Mouse (Mus musculus): ENCODE results near the gene Myo1e. TPM values are rescaled to one million over a fixed set of nuclear protein-coding genes. Genes with fewer than 3 reads are reported as not detected.

The Myo1e gene
- polyA plus RNA-seq, 1 experiment from 2014 or later: 10.5 TPM

DNA sequence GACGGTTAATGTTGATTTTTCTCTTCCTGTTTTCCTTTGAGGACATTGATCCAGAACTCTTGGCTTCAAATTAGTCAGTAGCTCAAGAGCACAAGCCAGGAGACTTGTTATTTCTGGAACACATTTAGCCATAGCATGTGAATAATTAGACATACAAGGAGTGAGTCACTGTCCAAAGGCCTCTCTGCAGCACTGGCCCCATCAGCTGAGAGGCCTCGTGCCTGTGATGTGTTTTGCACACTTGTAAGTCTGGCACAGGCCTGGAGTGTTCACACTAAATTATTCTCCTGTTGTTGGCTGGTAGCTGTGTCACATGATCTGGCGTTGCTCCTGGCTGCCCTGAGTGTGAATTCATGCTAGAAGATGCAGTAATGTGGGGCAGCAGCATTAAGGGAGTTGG is 111.5 kb downstream of the Myo1e start:
- no peak overlapping the region for H3K9ac ChIP-seq (ENCODE audit: low read length)
- H3K27me3 ChIP-seq (ENCODE audit: control insufficient read depth, insufficient read depth, low read length): no peaks in the 10 kb centered on the region
- DNase-seq (ENCODE audit: low spot score): no peak
- no peaks in the 10 kb centered on the region; the same call in 1 of the 2 replicates for H3K4me1 ChIP-seq (replicated peaks; ENCODE audit: control insufficient read depth, insufficient read depth, low read length)
- no peak overlapping the region for H3K4me2 ChIP-seq (ENCODE audit: low read depth, low read length, severe bottlenecking)
- H3K36me3 ChIP-seq (ENCODE audit: control insufficient read depth, insufficient read depth, low read length): no peaks in the 10 kb centered on the region
- ATAC-seq (replicated peaks; ENCODE audit: low FRiP score): no peak
- no peak overlapping the region for H3K27ac ChIP-seq (ENCODE audit: low read depth, low read length)
- WGBS: 84% methylated on average over 3 of the region's 3 CpGs
- no peaks in the 10 kb centered on the region for H3K9me3 ChIP-seq (ENCODE audit: control insufficient read depth, low read length)
- no peak overlapping the region for H3K4me3 ChIP-seq (ENCODE audit: low read depth, low read length)

DNA sequence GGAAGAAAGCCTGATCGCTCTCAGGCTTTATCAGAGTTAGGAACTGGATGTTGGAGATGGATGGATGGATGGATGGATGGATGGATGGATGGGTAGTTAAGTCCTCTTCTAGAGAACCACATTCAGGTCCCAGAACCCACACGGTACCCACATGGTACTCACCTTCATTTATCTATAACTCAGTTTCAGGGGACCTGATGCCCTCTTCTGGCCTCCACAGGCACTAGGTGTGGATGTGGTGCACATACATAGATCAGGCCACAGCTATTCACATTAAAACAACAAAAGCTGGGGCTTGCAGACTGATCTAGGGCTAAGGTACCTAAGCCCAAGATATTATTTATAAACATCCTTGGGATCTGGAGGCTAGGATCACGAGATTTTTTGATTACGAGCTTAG is 117.2 kb downstream of the Myo1e start:
- no peaks in the 10 kb centered on the region for H3K4me1 ChIP-seq (replicated peaks; ENCODE audit: control insufficient read depth, insufficient read depth, low read length)
- H3K27ac ChIP-seq (ENCODE audit: low read depth, low read length): no peak overlapping the region
- H3K36me3 ChIP-seq (ENCODE audit: control insufficient read depth, insufficient read depth, low read length): no peaks in the 10 kb centered on the region
- WGBS: 90% methylated on average over 4 of the region's 4 CpGs
- ATAC-seq (replicated peaks; ENCODE audit: low FRiP score) (no peak), DNase-seq (ENCODE audit: low spot score) (no peak)
- no peak overlapping the region for H3K9ac ChIP-seq (ENCODE audit: low read length)
- no peaks in the 10 kb centered on the region for H3K9me3 ChIP-seq (ENCODE audit: control insufficient read depth, low read length)
- no peaks in the 10 kb centered on the region for H3K27me3 ChIP-seq (ENCODE audit: control insufficient read depth, insufficient read depth, low read length)
- no peak overlapping the region for H3K4me3 ChIP-seq (ENCODE audit: low read depth, low read length)
- no peak overlapping the region for H3K4me2 ChIP-seq (ENCODE audit: low read depth, low read length, severe bottlenecking)

DNA sequence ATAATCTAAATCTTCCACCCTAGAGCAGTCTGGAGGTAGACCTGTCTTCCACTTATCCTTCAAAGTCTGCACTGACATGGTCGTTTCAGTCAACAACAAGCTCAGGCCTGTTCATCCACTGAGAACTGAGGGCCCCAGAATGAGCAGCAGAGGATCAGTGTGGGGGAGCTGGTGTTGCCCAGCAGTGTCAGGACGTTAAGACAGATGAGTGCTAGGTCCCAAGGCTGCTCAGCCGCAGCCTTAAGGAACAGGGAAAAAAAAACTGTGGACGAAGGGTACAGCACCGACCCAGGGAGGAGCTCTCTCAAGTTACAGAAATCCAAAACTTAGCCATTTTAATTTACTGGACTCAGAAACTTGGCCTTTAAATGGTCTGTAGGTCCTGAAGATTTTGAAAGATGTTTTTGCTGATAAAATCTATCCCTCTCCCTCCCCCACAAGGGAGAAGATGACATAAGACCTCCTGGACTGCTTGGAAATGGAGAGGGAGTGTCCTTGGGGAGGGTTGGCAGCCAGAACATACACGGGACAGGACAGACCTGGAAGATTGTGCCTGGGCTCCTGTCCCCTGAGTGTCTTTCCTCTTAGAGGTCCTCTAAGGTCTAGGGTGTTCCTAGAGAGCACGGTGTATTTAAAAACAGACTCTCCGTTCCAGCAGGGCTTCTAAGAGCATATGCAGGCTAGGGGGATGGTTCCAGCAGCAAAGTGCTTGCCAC is 118.9 kb downstream of the Myo1e start:
- Histone ChIP-seq H3K4me1 (replicated peaks; ENCODE audit: control insufficient read depth, insufficient read depth, low read length) (no peaks in the 10 kb centered on the region), H3K4me2 (ENCODE audit: low read depth, low read length, severe bottlenecking) (no peak overlapping the region), H3K36me3 (ENCODE audit: control insufficient read depth, insufficient read depth, low read length) (no peaks in the 10 kb centered on the region), H3K27ac (ENCODE audit: low read depth, low read length) (no peak overlapping the region), H3K4me3 (ENCODE audit: low read depth, low read length) (no peak overlapping the region), H3K9me3 (ENCODE audit: control insufficient read depth, low read length) (no peaks in the 10 kb centered on the region), H3K27me3 (ENCODE audit: control insufficient read depth, insufficient read depth, low read length) (no peaks in the 10 kb centered on the region), H3K9ac (ENCODE audit: low read length) (no peak overlapping the region)
- ATAC-seq (replicated peaks; ENCODE audit: low FRiP score) (no peak), DNase-seq (ENCODE audit: low spot score) (no peak)
- whole genome bisulfite sequencing: 78% methylated on average over 8 of the region's 8 CpGs

DNA sequence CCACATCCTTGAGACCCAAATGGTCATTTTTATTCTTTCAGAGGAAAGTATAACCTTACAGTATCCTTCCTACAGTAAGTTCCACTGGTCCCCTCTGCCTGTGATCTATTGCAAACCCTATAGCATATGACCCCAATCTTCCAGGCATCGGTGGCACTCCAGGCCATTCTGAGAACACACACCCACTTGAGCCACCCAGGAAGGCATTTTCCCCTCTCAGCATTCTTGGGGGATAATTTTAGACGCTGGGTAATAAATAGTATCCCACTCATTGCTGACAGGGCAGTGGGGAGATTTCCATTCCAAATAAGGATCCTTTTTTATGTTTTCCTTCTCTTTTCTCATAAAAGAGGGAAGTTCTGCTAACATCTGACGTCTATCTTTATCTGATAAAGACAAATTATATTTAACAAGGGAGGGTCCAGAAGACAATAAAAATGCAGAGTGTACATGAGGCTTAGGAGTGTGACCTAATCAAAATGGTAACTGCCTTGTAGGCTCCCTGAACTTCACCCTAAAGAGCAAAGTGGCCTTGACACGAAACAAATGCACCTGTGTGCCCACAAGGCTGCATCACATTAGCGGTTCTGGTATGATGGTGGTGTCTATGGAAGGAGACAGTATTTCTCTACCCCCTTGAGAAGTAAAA is 121.2 kb downstream of the Myo1e start:
- Histone ChIP-seq H3K9ac (ENCODE audit: low read length) (no peak overlapping the region), H3K27ac (ENCODE audit: low read depth, low read length) (no peak overlapping the region), H3K27me3 (ENCODE audit: control insufficient read depth, insufficient read depth, low read length) (no peaks in the 10 kb centered on the region), H3K9me3 (ENCODE audit: control insufficient read depth, low read length) (no peaks in the 10 kb centered on the region), H3K4me1 (replicated peaks; ENCODE audit: control insufficient read depth, insufficient read depth, low read length) (no peaks in the 10 kb centered on the region), H3K4me2 (ENCODE audit: low read depth, low read length, severe bottlenecking) (no peak overlapping the region), H3K36me3 (ENCODE audit: control insufficient read depth, insufficient read depth, low read length) (no peaks in the 10 kb centered on the region), H3K4me3 (ENCODE audit: low read depth, low read length) (no peak overlapping the region)
- DNase-seq (ENCODE audit: low spot score) (no peak), ATAC-seq (replicated peaks; ENCODE audit: low FRiP score) (no peak)
- WGBS: 84% methylated on average over 5 of the region's 5 CpGs

DNA sequence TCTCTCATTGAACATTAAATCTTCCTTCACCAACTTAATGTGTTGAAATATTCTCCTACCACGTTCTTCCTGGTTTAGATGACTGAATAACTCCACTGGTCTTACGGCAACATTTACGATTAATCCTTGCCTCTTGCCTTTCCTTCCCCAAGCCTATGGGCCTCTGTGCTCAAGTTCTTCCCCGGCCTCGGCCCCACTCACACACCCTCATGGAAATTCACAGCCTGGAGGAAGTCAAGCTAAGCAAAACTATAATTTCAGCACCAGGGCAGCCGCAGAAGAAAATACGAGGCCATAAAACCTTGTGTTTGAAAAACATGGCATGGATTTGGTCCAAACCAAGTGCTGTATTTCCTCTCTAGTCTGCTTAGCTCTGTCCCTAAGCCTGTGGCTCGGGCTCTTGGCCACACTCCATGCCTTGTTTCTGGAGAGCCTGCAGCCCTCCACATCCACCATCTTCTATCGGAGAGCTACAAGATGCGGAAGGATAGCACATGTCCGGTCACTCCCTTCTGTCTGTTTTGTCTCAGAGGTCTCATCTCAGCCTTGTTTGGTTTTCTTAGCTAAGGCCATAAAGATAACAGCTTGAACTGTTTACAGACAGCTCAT is 124.7 kb downstream of the Myo1e start:
- Histone ChIP-seq H3K27me3 (ENCODE audit: control insufficient read depth, insufficient read depth, low read length) (no peaks in the 10 kb centered on the region), H3K4me3 (ENCODE audit: low read depth, low read length) (no peak overlapping the region), H3K4me2 (ENCODE audit: low read depth, low read length, severe bottlenecking) (no peak overlapping the region), H3K4me1 (replicated peaks; ENCODE audit: control insufficient read depth, insufficient read depth, low read length) (no peaks in the 10 kb centered on the region), H3K9ac (ENCODE audit: low read length) (no peak overlapping the region), H3K27ac (ENCODE audit: low read depth, low read length) (no peak overlapping the region), H3K9me3 (ENCODE audit: control insufficient read depth, low read length) (no peaks in the 10 kb centered on the region), H3K36me3 (ENCODE audit: control insufficient read depth, insufficient read depth, low read length) (no peaks in the 10 kb centered on the region)
- ATAC-seq (replicated peaks; ENCODE audit: low FRiP score) (no peak), DNase-seq (ENCODE audit: low spot score) (no peak)
- WGBS: 92% methylated on average over 11 of the region's 11 CpGs

DNA sequence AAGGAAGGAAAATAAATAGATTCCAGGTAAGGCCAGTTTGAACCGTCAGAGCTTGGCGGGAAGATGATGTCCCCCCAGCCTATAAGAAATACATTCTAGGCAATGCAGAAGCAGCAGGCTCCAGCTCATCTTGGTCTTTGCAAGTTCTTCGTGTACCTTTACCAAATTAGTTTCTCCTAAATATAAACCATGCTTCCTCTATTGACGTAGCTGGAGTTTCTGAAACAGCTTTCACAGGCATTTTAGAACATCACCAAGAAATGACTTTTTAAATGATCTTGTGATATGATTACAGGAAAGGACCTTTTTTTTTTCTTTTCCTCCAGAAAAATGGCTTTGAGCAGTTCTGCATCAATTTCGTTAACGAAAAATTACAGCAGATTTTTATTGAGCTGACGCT is 131.2 kb downstream of the Myo1e start:
- ATAC-seq (replicated peaks; ENCODE audit: low FRiP score) (no peak), DNase-seq (ENCODE audit: low spot score) (no peak)
- WGBS: 92% methylated on average over 7 of the region's 7 CpGs
- H3K4me2 ChIP-seq (ENCODE audit: low read depth, low read length, severe bottlenecking): no peak overlapping the region
- H3K27ac ChIP-seq (ENCODE audit: low read depth, low read length): no peak overlapping the region
- no peaks in the 10 kb centered on the region for H3K9me3 ChIP-seq (ENCODE audit: control insufficient read depth, low read length)
- H3K4me1 ChIP-seq (replicated peaks; ENCODE audit: control insufficient read depth, insufficient read depth, low read length): no peaks in the 10 kb centered on the region
- no peaks in the 10 kb centered on the region for H3K36me3 ChIP-seq (ENCODE audit: control insufficient read depth, insufficient read depth, low read length)
- no peak overlapping the region for H3K9ac ChIP-seq (ENCODE audit: low read length)
- H3K27me3 ChIP-seq (ENCODE audit: control insufficient read depth, insufficient read depth, low read length): no peaks in the 10 kb centered on the region
- no peak overlapping the region for H3K4me3 ChIP-seq (ENCODE audit: low read depth, low read length)

DNA sequence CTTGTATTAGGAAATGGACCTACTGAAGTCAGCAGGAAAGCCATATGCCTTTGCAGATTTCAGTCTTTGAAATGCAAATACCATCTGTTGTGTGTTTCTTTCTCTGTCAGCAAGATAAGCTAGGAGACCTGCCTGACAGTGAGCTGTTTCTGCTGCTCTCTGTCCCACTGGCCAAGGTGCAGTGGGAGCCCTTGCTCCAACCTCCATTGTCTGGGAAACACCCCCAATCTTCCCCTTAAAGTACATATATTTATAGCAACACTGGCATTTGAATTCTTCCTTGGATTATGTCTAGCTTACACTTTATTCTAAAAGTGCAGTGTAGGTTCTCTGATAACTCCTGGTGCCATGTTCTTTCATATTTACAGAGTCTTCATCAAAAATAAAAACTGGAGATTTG is 131.7 kb downstream of the Myo1e start:
- Histone ChIP-seq H3K27me3 (ENCODE audit: control insufficient read depth, insufficient read depth, low read length) (no peaks in the 10 kb centered on the region), H3K9ac (ENCODE audit: low read length) (no peak overlapping the region), H3K4me2 (ENCODE audit: low read depth, low read length, severe bottlenecking) (no peak overlapping the region), H3K4me1 (replicated peaks; ENCODE audit: control insufficient read depth, insufficient read depth, low read length) (no peaks in the 10 kb centered on the region), H3K9me3 (ENCODE audit: control insufficient read depth, low read length) (no peaks in the 10 kb centered on the region), H3K27ac (ENCODE audit: low read depth, low read length) (no peak overlapping the region), H3K36me3 (ENCODE audit: control insufficient read depth, insufficient read depth, low read length) (no peaks in the 10 kb centered on the region), H3K4me3 (ENCODE audit: low read depth, low read length) (no peak overlapping the region)
- DNase-seq (ENCODE audit: low spot score) (no peak), ATAC-seq (replicated peaks; ENCODE audit: low FRiP score) (no peak)

DNA sequence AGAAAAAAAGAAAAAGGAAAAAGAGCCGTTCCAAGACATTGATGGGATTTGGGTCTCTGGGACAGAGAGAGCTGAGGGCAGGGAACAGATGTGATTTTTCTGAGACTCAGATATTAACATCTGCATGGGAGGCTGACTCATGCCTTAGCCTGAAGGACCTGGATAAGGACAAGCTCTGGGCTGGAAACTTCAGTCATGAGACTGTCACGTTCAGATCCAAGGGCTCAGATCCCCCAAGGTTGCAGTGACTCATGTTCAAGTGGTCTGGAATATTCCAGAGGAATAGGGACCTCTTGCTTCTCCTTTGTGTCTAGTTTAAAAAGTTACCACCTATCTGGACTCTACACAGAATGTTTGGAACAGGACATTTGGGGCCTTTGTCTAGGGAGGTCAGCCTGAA is 142.1 kb downstream of the Myo1e start:
- H3K36me3 ChIP-seq (ENCODE audit: control insufficient read depth, insufficient read depth, low read length): no peaks in the 10 kb centered on the region
- no peaks in the 10 kb centered on the region for H3K9me3 ChIP-seq (ENCODE audit: control insufficient read depth, low read length)
- no peaks in the 10 kb centered on the region for H3K4me1 ChIP-seq (replicated peaks; ENCODE audit: control insufficient read depth, insufficient read depth, low read length)
- ATAC-seq (replicated peaks; ENCODE audit: low FRiP score) (no peak), DNase-seq (ENCODE audit: low spot score) (no peak)
- H3K9ac ChIP-seq (ENCODE audit: low read length): no peak overlapping the region
- H3K27ac ChIP-seq (ENCODE audit: low read depth, low read length): no peak overlapping the region
- no peak overlapping the region for H3K4me2 ChIP-seq (ENCODE audit: low read depth, low read length, severe bottlenecking)
- no peak overlapping the region for H3K4me3 ChIP-seq (ENCODE audit: low read depth, low read length)
- H3K27me3 ChIP-seq (ENCODE audit: control insufficient read depth, insufficient read depth, low read length): no peaks in the 10 kb centered on the region
- 94% methylated on average over 2 of the region's 2 CpGs for WGBS

All from forebrain, embryonic 11.5 days (tissue).